ENCODE assay signal across 10 mouse cellular contexts in the genomic region with DNA sequence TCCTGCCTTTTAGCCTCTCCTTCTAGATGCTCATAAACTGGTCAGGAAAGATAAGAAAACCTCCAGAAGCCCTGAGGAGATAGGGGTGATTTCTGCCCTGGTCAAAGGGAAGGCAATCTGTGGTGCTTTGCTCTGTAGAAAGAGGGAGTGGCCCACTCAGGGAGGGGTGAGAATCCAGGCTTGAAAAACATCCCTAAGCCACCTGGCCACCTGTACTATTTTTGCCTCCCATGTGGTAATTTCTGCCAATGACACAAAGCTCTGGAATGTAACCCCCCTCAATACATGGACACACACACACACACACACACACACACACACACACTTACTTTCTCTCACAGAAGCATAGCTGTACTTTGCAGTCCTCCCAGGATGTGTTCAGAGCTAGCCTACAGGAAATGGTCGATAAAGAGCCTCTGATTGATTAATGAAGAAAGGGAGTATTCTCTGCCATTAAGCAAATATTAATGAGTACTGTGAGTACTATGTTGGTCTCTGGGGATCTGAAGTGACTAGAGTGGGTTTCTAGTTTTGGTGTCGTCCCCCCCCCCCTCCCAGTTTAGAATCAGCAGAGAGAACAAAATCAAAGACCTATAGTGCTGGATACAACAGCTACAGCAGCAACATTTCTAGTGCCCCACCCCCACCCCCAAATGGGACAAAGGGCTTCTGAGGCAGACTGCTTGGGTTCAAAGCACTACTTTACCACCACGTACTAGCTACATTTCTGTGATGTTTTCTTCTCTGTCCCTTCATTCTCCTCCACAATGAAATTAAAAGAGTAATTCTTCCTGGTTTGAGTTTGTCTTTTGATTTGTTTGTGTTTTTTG. TPM values are rescaled to one million over a fixed set of nuclear protein-coding genes. Genes with fewer than 3 reads are reported as not detected.
A peak's percentile ranks its signal among the peaks of the same experiment; 100 is the strongest.
DNase-seq lines count a peak whose midpoint lies in the region; ATAC-seq and TF ChIP-seq lines count a peak whose summit lies in the region.
"Had no signal": no experiment of that assay in that cellular context is flagged by ENCODE, and none has a peak within 500 bp of the region (broad histone marks: within the 10 kb centered on the region; RNA-seq: fewer than 3 reads in every experiment).

No protein-coding gene starts in this region.

- no peak for TF ChIP-seq CTCF in intestine, postnatal 0 days (IDR thresholded peaks at IDR 0.05; ENCODE audit: low read depth)

- no peak overlapping the region for H3K4me2 ChIP-seq in intestine, postnatal 0 days (replicated peaks; ENCODE audit: low read depth)
- H3K4me2 ChIP-seq in stomach, embryonic 16.5 days (ENCODE audit: low read depth, low read length): no peak overlapping the region

- no peak overlapping the region for H3K4me3 ChIP-seq in heart, embryonic 10.5 days
- H3K4me3 ChIP-seq in intestine, postnatal 0 days (ENCODE audit: low read depth, low read length): no peak overlapping the region
- no peak overlapping the region for H3K4me3 ChIP-seq in stomach, embryonic 16.5 days (replicated peaks; ENCODE audit: low read length)

- H3K27me3 ChIP-seq in heart, embryonic 10.5 days (ENCODE audit: insufficient read depth, poor library complexity, severe bottlenecking): no peaks in the 10 kb centered on the region
- no peaks in the 10 kb centered on the region for H3K27me3 ChIP-seq in intestine, postnatal 0 days (replicated peaks; ENCODE audit: control insufficient read depth, insufficient read depth, low read length)
- no peaks in the 10 kb centered on the region for H3K27me3 ChIP-seq in stomach, embryonic 16.5 days (ENCODE audit: control insufficient read depth, insufficient read depth, low read length)
- H3K27me3 ChIP-seq: Patski had no signal

- no peaks in the 10 kb centered on the region for H3K9me3 ChIP-seq in heart, embryonic 10.5 days
- no peaks in the 10 kb centered on the region for H3K9me3 ChIP-seq in intestine, postnatal 0 days (ENCODE audit: control insufficient read depth)
- H3K9me3 ChIP-seq in stomach, embryonic 16.5 days (replicated peaks; ENCODE audit: control insufficient read depth, low read length): no peaks in the 10 kb centered on the region

- peak overlapping the region; percentile 73 for H3K27ac ChIP-seq in heart, embryonic 10.5 days
- peak overlapping the region; percentile 78 for H3K27ac ChIP-seq in intestine, postnatal 0 days (ENCODE audit: low read depth, low read length)
- peak overlapping the region; percentile 63 for H3K27ac ChIP-seq in stomach, embryonic 16.5 days (ENCODE audit: low read length)

- 0 out of 2 replicates have a peak overlapping the region, but pooled peaks have one; percentile 11 for H3K9ac ChIP-seq in intestine, postnatal 0 days (ENCODE audit: low read depth, low read length)
- H3K9ac ChIP-seq in stomach, embryonic 16.5 days (ENCODE audit: low read length): peak overlapping the region; percentile 10; the same call in 1 of the 2 replicates

- no peaks in the 10 kb centered on the region for H3K36me3 ChIP-seq in heart, embryonic 10.5 days
- peaks cover 6% of the 10 kb centered on the region; the same call in 1 of the 2 replicates for H3K36me3 ChIP-seq in intestine, postnatal 0 days (ENCODE audit: control insufficient read depth, insufficient read depth)
- H3K36me3 ChIP-seq in stomach, embryonic 16.5 days (ENCODE audit: control insufficient read depth, insufficient read depth, low read length): no peaks in the 10 kb centered on the region

- H3K4me1 ChIP-seq in heart, embryonic 10.5 days: peaks cover 57% of the 10 kb centered on the region
- H3K4me1 ChIP-seq in intestine, postnatal 0 days (replicated peaks; ENCODE audit: control insufficient read depth, insufficient read depth, low read length): peaks cover 32% of the 10 kb centered on the region
- peaks cover 31% of the 10 kb centered on the region for H3K4me1 ChIP-seq in stomach, embryonic 16.5 days (ENCODE audit: control insufficient read depth, insufficient read depth, low read length)

- DNase-seq in heart, embryonic 10.5 days (ENCODE audit: low spot score): peak; percentile 89
- no peak for DNase-seq in heart, postnatal 25 days (ENCODE audit: low spot score)
- peak; percentile 40 to 68 for DNase-seq in spleen, postnatal 36 days (ENCODE audit: low spot score in 2 of 2)
- no peak for DNase-seq in spleen, adult 18-20 months
- DNase-seq in urinary bladder, postnatal 14 days (ENCODE audit: low spot score): no peak
- no peak for DNase-seq in retina, postnatal 1 day
- DNase-seq: right cerebral cortex, postnatal 25 days had no signal

- ATAC-seq in intestine, postnatal 0 days: peak; percentile 68
- peak; percentile 71 for ATAC-seq in stomach, embryonic 16.5 days (ENCODE audit: insufficient read depth, low FRiP score)
- ATAC-seq: Patski had no signal

- intact Hi-C loops in heart, postnatal 25 days (cut with DNase I): no loop called here

- 51% methylated on average over 3 of the region's 3 CpGs for WGBS in heart, embryonic 10.5 days
- 27% methylated on average over 3 of the region's 3 CpGs for WGBS in intestine, postnatal 0 days
- WGBS in stomach, embryonic 16.5 days: 35% methylated on average over 3 of the region's 3 CpGs

RNA-seq across cellular contexts. Expression of gene Bcl2l1, which starts 20.0 kb away (rescaled TPM):
- 72.8 and 76.2 TPM in 2 replicates for polyA plus RNA-seq in heart, embryonic 10.5 days (2016; fragmentation: Nextera tagmentation; extraction: Ambion mirVana)
- total RNA-seq in heart, postnatal 25 days (2021): 10 to 100 TPM; 58.6 to 59.0 TPM
- polyA plus RNA-seq in intestine, postnatal 0 days (2015; fragmentation: Nextera tagmentation; extraction: Ambion mirVana): 58.5 and 62.5 TPM in 2 replicates
- 78.1 and 88.8 TPM in 2 replicates for polyA plus RNA-seq in stomach, embryonic 16.5 days (2015; fragmentation: Nextera tagmentation; extraction: Ambion mirVana)

RNA-seq across cellular contexts. Expression of gene Tpx2, which starts 36.2 kb away (rescaled TPM):
- polyA plus RNA-seq in heart, embryonic 10.5 days (2016; fragmentation: Nextera tagmentation; extraction: Ambion mirVana): 74.7 and 97.0 TPM in 2 replicates
- total RNA-seq in heart, postnatal 25 days (2021): 1 to 10 TPM; 1.5 to 1.6 TPM
- 15.3 and 16.1 TPM in 2 replicates for polyA plus RNA-seq in intestine, postnatal 0 days (2015; fragmentation: Nextera tagmentation; extraction: Ambion mirVana)
- polyA plus RNA-seq in stomach, embryonic 16.5 days (2015; fragmentation: Nextera tagmentation; extraction: Ambion mirVana): 59.8 and 60.6 TPM in 2 replicates

RNA-seq across cellular contexts. Expression of gene Cox4i2, which starts 57.6 kb away (rescaled TPM):
- 18.8 and 21.1 TPM in 2 replicates for polyA plus RNA-seq in heart, embryonic 10.5 days (2016; fragmentation: Nextera tagmentation; extraction: Ambion mirVana)
- total RNA-seq in heart, postnatal 25 days (2021): 10 to 100 TPM; 12.2 to 16.8 TPM
- polyA plus RNA-seq in intestine, postnatal 0 days (2015; fragmentation: Nextera tagmentation; extraction: Ambion mirVana): 9.3 and 9.5 TPM in 2 replicates
- 21.3 and 23.9 TPM in 2 replicates for polyA plus RNA-seq in stomach, embryonic 16.5 days (2015; fragmentation: Nextera tagmentation; extraction: Ambion mirVana)

Comparison
In these comparisons a context has a peak if more than half of its experiments do, and no peak if none do; other contexts are left out.
1. DNase-seq: peak in heart, embryonic 10.5 days (single experiment) and spleen, postnatal 36 days (2 of 2); none in heart, postnatal 25 days (single experiment), spleen, adult 18-20 months (0 of 2), urinary bladder, postnatal 14 days (single experiment) and retina, postnatal 1 day (single experiment).
2. Peak in every context shown above with its lines, with median percentiles within 50 percentile points of each other: H3K27ac ChIP-seq.